Mouse (Mus musculus) forebrain, embryonic 14.5 days (tissue): Measurements from ENCODE around the gene Vmn1r239-ps. TPM values are rescaled to one million over a fixed set of nuclear protein-coding genes. Genes with fewer than 3 reads are reported as not detected.
"Not testable (repeated sequence)": the region's sequence is repeated elsewhere in the genome, so short reads cannot be mapped to it uniquely, and the experiment has no call there.

Experiments used
- ATAC-seq: fragments of 200-750 bp; cut with Nextera tagmentation; 2 replicates; pipeline ENCODE4 v1.8.0; 2017; ENCODE audit warnings: mild to moderate bottlenecking, moderate library complexity
- DNase-seq: peaks from one replicate; pipeline ENCODE4 v3.0.0-alpha.2; 2015; ENCODE audit warnings: low spot score
- H3K27ac ChIP-seq: fragments of 300-500 bp; sonication (generic); 2 replicates; pipeline ENCODE4 v1.5.1; 2014; ENCODE audit warnings: low read depth, mild to moderate bottlenecking, control low read depth, low read length, moderate library complexity
- H3K27me3 ChIP-seq: fragments of 300-500 bp; sonication (generic); replicated peaks from 2 replicates; pipeline ENCODE4 v1.6.1; 2014; ENCODE audit warnings: low read length, control low read depth, mixed read lengths; ENCODE audit not compliant: control insufficient read depth, insufficient read depth
- H3K36me3 ChIP-seq: fragments of 300-500 bp; sonication (generic); 2 replicates; pipeline ENCODE4 v1.6.1; 2014; ENCODE audit warnings: low read length, control low read depth; ENCODE audit not compliant: control insufficient read depth, insufficient read depth
- H3K4me1 ChIP-seq: fragments of 300-500 bp; sonication (generic); 2 replicates; pipeline ENCODE4 v1.6.1; 2014; ENCODE audit warnings: antibody characterized with exemption, low read length, control low read depth; ENCODE audit not compliant: control insufficient read depth, insufficient read depth
- H3K4me2 ChIP-seq: fragments of 300-500 bp; sonication (generic); 2 replicates; pipeline ENCODE4 v1.6.1; 2014; ENCODE audit warnings: mild to moderate bottlenecking, control low read depth, low read length
- H3K4me3 ChIP-seq: fragments of 300-500 bp; sonication (generic); 2 replicates; pipeline ENCODE4 v1.5.1; 2014; ENCODE audit warnings: low read depth, low read length, control low read depth
- H3K9ac ChIP-seq: fragments of 300-500 bp; sonication (generic); 2 replicates; pipeline ENCODE4 v1.6.1; 2014; ENCODE audit warnings: mild to moderate bottlenecking, low read length, control low read depth, moderate library complexity
- H3K9me3 ChIP-seq: fragments of 300-500 bp; sonication (generic); replicated peaks from 2 replicates; pipeline ENCODE4 v1.6.1; 2016; ENCODE audit warnings: low read length, control low read depth, mixed read lengths; ENCODE audit not compliant: control insufficient read depth
- WGBS: fragments of 180-500 bp; shearing (Covaris S2); extraction: QIAGEN DNeasy Blood & Tissue Kit; methylation state at CpG from one replicate; pipeline ENCODE4 v1.1.7; 2014; 5-methylcytosine and 5-hydroxymethylcytosine counted together
- polyA plus RNA-seq: library from polyadenylated mRNA; unstranded; fragments of >200 nt; fragmentation: Nextera tagmentation; extraction: Ambion mirVana; gene quantifications from 2 replicates; pipeline ENCODE4 v1.2.1, GENCODE M21; 2014

Gene Vmn1r239-ps
- not detected in 2 replicates for polyA plus RNA-seq

DNA sequence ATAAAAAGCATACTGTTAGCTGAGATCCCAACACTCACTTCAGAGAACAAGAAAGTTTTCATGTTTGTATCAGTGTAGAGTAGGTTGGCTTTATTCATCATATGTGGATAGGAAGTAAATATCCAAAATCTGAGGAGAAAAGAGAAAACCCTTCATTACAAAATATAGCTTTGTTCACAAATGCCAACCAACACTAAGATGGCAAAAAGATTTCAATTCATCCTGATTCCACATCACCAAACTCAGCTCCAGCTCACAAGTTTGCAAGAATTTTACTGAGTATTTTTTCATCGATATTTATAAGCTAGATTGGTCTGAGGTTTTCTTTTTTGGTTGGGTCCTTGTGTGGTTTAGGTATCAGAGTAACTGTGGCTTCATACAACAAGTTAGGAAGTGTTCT lies at the start of gene Vmn1r239-ps:
Gene Vmn1r239-ps, minus strand, starts transcription at position 101 of the 400 bp plus-strand sequence.
- not testable (repeated sequence) for ATAC-seq, H3K27ac ChIP-seq, H3K36me3 ChIP-seq, H3K9me3 ChIP-seq, H3K4me1 ChIP-seq, H3K27me3 ChIP-seq, H3K4me3 ChIP-seq, H3K9ac ChIP-seq, DNase-seq, H3K4me2 ChIP-seq
- 74% methylated on average over 1 of the region's 1 CpGs for WGBS

DNA sequence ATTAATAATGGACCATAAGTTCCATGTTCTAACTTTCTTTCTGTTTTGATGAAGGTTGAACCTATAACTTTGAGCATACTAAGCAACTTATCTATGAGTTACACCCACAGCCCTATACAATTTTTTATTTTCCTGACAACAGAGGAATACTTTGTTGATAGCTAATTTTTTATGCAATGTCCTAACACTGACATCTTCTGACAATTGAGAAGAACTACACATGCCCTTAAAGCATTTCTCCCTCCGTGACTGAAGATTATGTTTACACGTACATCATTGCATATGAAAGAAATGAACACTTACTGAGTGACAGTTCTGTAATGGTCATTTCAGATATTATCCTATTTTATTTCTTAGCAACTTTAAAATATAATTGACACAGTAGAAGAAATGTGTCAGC lies 36.0 kb upstream of the Vmn1r239-ps start:
- no peaks in the 10 kb centered on the region for H3K36me3 ChIP-seq
- peak; percentile 4 for DNase-seq
- H3K27ac ChIP-seq, result no peak overlapping the region
- ATAC-seq, result no peak
- H3K4me1 ChIP-seq, result no peaks in the 10 kb centered on the region
- 81% methylated on average over 2 of the region's 2 CpGs for WGBS
- H3K27me3 ChIP-seq, result no peaks in the 10 kb centered on the region
- no peak overlapping the region for H3K9ac ChIP-seq
- H3K4me2 ChIP-seq, result no peak overlapping the region
- no peaks in the 10 kb centered on the region for H3K9me3 ChIP-seq
- H3K4me3 ChIP-seq, result no peak overlapping the region

DNA sequence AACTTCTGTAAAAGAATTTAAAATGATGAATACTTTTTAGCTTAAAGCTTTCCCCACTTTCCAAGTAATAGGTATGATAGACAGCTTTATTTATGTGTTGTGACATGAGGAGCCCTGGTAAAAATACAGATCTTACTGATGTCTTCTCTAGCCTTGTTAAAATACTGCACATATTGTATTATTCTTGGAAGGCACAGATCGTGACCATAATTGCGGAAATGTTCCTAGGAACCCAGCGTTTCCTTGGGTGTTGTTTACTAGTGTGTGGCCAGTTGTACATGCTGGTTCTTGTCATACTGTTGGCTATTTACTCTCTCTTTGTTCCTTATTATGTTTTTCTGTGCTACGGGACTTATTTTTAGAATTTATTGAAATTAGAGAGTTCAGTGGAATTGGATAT lies 10.1 kb downstream of the Vmn1r239-ps start:
- ATAC-seq, result no peak
- 86% methylated on average over 4 of the region's 4 CpGs for WGBS
- no peak overlapping the region for H3K4me2 ChIP-seq
- H3K36me3 ChIP-seq, result no peaks in the 10 kb centered on the region
- no peak for DNase-seq
- no peaks in the 10 kb centered on the region for H3K4me1 ChIP-seq
- no peak overlapping the region for H3K27ac ChIP-seq
- H3K4me3 ChIP-seq, result no peak overlapping the region
- H3K27me3 ChIP-seq, result no peaks in the 10 kb centered on the region
- H3K9ac ChIP-seq, result no peak overlapping the region
- H3K9me3 ChIP-seq, result no peaks in the 10 kb centered on the region

DNA sequence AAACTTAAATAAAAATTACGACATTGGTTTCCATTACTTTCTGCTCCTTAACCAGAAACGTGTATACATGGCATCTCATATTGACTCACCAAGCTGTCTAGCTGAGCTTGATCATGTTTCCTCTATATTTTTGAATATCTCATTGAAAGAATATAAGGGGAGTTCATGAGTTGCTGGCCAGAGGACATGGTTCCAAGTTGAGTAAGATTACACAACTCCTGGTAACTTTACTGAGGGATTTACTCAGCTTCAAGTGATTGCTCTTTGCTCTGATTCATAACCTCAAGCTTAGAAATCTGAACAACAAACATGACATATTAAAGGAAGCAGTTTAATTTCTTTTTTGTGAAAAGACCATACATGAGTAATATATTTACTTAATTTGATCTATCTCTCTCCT lies 18.1 kb downstream of the Vmn1r239-ps start:
- Histone ChIP-seq H3K36me3 (no peaks in the 10 kb centered on the region), H3K4me2 (no peak overlapping the region), H3K9ac (no peak overlapping the region), H3K27ac (no peak overlapping the region), H3K4me1 (no peaks in the 10 kb centered on the region), H3K4me3 (no peak overlapping the region), H3K27me3 (no peaks in the 10 kb centered on the region), H3K9me3 (no peaks in the 10 kb centered on the region)
- DNase-seq (no peak), ATAC-seq (no peak)
- WGBS, result 82% methylated on average over 2 of the region's 2 CpGs

- ATAC-seq (no peak), DNase-seq (peak; percentile 17)
- no peak overlapping the region for H3K27ac ChIP-seq
- no peaks in the 10 kb centered on the region for H3K27me3 ChIP-seq
- H3K9ac ChIP-seq, result no peak overlapping the region
- H3K4me2 ChIP-seq, result no peak overlapping the region
- 60% methylated on average over 1 of the region's 1 CpGs for WGBS
- no peak overlapping the region for H3K4me3 ChIP-seq
- H3K9me3 ChIP-seq, result no peaks in the 10 kb centered on the region
- H3K4me1 ChIP-seq, result no peaks in the 10 kb centered on the region
- no peaks in the 10 kb centered on the region for H3K36me3 ChIP-seq
Measured at GRCm38 (mm10) chrX:147429753-147430152, 23.8 kb downstream of the Vmn1r239-ps start.

DNA sequence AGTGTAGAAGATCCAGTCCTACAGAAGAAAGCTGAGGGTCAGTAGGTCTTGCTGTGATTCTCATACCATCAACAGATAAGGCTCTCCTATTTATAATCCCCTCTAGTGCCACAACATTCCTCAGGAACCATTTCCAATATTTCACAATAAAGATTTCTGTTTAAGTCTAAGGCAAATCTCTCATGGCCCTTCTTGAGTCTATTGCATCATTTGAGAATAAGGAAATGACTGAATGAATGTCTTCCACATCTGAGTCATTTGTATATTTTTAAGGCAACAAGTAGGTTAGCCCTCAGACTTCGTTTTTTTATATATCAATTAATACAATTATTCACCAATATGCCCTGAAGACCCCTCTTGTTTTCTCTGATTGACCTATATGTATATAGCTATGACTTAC lies 24.4 kb downstream of the Vmn1r239-ps start, which contains the start of gene Il13ra2:
Gene Il13ra2, minus strand, starts transcription at position 64 of the 400 bp plus-strand sequence.
- ATAC-seq (no peak), DNase-seq (no peak)
- no peak within 1 kb of the TSS for H3K9ac ChIP-seq
- H3K36me3 ChIP-seq, result no peaks in the 10 kb centered on the region
- H3K9me3 ChIP-seq, result no peaks in the 10 kb centered on the region
- H3K27ac ChIP-seq, result no peak within 1 kb of the TSS
- H3K4me1 ChIP-seq, result no peaks in the 10 kb centered on the region
- H3K4me3 ChIP-seq, result no peak within 1 kb of the TSS
- WGBS, result 41% methylated on average over 1 of the region's 1 CpGs
- no peaks in the 10 kb centered on the region for H3K27me3 ChIP-seq
- no peak within 1 kb of the TSS for H3K4me2 ChIP-seq

Other genes with a start within 250 kb of the Vmn1r239-ps start
- not detected in 2 replicates for gene Il13ra2, start 24.5 kb downstream of the Vmn1r239-ps start, polyA plus RNA-seq
- 22.1 and 23.7 TPM in 2 replicates for gene Lrch2, start 100.4 kb upstream of the Vmn1r239-ps start, polyA plus RNA-seq